Mouse (Mus musculus): Measurements from ENCODE around the gene Ccdc13. TPM values are rescaled to one million over a fixed set of nuclear protein-coding genes. Genes with fewer than 3 reads are reported as not detected.

Gene Ccdc13
- polyA plus RNA-seq (2017; shearing (Covaris generic)) = not detected

GRCm38 (mm10) chr9:121838829-121839621 lies at the start of gene Ccdc13:
Ccdc13 (minus strand) TSS chr9:121839461.

DNA sequence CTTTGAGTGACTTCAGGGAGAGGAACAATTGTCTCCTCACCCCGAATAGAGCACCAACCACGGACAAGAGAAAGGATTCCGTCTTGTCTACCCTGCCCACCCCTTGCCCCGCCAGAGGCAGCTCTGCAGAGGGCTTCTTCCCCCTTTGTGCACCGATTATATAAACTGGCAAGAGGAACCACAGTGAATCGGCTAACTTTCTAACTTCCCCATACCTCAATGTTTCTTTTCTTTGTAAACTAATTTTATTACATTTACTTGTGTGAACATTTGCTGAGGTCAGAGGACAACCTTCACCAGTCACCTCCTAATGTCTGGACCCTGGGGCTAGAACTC lies 18.9 kb upstream of the Ccdc13 start, which contains the start of gene Higd1a:
Gene Higd1a (minus strand): TSS at position 210 of the 336 bp plus-strand sequence.

DNA sequence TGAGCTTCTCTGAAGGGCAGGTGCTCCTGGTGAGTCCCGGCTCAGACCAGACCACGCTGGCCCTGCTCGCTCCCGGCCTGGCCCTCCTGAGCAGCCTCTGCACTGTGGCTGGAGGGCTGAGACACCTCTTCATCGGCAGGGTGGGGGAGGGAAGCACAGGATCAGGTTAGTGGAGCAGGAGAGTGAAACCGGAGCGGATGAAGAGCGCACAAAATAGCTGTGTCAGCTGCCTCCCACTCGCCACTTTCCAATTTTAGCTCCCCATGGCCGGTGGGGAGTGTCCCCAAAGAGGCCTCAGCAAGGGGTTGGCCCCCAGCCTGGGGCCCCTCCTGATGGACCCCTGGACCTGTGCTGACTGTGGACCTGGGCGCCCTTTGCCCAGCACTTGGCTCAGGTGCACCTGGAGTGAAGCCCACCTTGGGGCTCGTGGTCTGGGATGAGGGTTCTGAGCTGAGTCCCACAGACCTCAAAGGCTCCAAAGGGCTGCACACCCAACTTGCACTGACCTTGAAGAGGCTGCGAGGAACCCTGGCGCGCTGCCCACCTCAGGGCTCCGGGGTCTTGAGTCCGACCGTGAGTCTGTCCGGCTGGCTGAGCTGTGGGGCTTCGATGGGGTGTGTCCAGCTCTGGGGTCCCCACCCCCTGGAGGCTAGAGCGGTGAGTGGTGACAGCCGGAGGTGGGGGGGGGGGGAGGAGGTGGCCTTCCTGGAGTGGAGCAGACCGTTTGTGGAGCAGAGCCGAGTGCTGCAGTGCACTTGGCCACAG lies 47.3 kb downstream of the Ccdc13 start, which contains the start of gene Hhatl:
Gene Hhatl (minus strand): TSS at position 751 of the 765 bp plus-strand sequence.

DNA sequence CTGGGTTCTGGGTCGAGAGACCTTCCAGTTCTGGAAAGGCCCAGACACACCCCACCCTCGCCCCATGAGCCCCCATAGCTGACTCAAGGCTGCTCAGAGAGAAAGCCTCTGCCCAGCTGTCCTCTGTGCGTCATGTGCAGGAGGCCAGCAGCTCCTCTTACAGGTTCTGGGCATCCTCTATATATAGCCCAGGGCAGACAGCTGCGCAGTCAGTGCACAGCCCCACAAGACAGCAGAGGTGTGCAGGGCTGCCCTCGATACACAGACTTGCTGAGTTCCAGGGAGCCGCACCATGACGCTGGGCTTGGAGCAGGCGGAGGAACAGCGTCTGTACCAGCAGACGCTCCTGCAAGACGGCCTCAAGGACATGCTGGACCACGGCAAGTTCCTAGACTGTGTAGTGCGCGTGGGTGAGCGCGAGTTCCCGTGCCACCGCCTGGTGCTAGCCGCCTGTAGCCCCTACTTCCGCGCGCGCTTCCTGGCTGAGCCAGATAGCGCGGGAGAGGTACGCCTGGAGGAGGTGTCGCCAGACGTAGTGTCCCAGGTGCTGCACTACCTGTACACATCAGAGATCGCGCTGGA lies 61.7 kb downstream of the Ccdc13 start, which contains the start of gene Klhl40:
Gene Klhl40 (plus strand): TSS at position 124 of the 582 bp plus-strand sequence.

DNA sequence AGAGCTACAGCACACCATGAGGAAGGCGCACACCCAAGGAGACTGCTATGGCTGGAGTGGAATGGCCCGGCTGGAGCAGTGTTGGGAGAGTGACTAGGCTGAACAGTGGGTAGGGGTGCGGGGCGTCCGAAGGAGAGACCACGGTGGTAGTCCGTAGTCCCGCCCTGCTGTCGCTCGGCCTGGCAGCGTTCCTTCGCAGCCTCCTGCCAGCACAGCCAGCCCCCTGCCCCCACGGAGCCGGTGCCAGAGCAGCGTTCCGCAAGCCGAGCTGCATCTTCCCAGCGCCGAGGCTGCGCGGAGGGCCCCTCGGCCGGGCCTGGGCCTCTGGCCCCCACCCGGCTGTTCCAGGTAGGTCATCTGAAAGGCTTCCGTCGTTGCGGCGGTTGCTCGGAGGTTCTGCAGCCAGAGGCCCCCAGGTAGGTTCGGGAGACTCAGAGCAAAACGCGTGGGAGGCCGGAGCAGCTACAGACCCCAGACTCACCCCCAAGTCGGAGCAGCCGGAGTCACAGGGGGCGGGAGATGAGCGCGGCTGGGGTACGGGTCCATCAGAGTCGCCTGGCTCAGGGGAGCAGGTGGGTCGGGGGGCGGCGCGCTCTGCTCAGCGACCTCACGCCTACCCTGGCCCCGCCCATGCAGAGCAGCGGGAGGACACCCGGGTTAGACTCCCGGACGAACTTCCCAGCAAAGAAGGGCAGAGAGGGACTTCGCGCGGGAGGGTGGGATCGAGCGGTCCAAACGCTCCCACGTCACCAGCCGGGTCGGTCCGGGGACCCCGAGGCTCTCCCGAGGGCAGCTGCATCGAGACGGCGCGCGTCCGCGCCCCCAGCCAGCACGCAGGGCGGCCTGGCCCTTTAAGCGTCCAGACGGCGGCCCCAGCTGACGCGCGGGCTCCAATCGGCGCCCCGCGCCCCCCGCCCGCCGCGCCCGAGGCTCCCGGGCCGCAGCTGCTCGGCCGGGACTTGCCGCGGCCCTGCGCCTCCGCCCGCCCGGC lies 79.9 kb downstream of the Ccdc13 start, which contains the start of gene Zfp651:
Gene Zfp651 (plus strand): TSS at position 240 of the 991 bp plus-strand sequence.

Other genes with a start within 250 kb of the Ccdc13 start
- not detected for gene Lyzl4, start 197.4 kb downstream of the Ccdc13 start, polyA plus RNA-seq (2017; shearing (Covaris generic))
- 85.6 TPM for gene Vipr1, start 196.7 kb downstream of the Ccdc13 start, polyA plus RNA-seq (2017; shearing (Covaris generic))
- 41.5 TPM for gene Sec22c, start 134.0 kb downstream of the Ccdc13 start, polyA plus RNA-seq (2017; shearing (Covaris generic))
- gene Ss18l2, start 129.1 kb downstream of the Ccdc13 start, polyA plus RNA-seq (2017; shearing (Covaris generic)) = 21.6 TPM
- gene Nktr, start 120.3 kb downstream of the Ccdc13 start, polyA plus RNA-seq (2017; shearing (Covaris generic)) = 177 TPM
- gene Zfp651, start 80.1 kb downstream of the Ccdc13 start, polyA plus RNA-seq (2017; shearing (Covaris generic)) = not detected
- gene Klhl40, start 61.9 kb downstream of the Ccdc13 start, polyA plus RNA-seq (2017; shearing (Covaris generic)) = not detected
- gene Hhatl, start 47.0 kb downstream of the Ccdc13 start, polyA plus RNA-seq (2017; shearing (Covaris generic)) = not detected
- 79.7 TPM for gene Higd1a, start 18.9 kb upstream of the Ccdc13 start, polyA plus RNA-seq (2017; shearing (Covaris generic))
- not detected for gene Ackr2, start 58.9 kb upstream of the Ccdc13 start, polyA plus RNA-seq (2017; shearing (Covaris generic))
- gene Cyp8b1, start 76.8 kb upstream of the Ccdc13 start, polyA plus RNA-seq (2017; shearing (Covaris generic)) = not detected
- gene Fam198a, start 111.5 kb upstream of the Ccdc13 start, polyA plus RNA-seq (2017; shearing (Covaris generic)) = not detected
- gene Pomgnt2, start 157.6 kb upstream of the Ccdc13 start, polyA plus RNA-seq (2017; shearing (Covaris generic)) = 0.30 TPM

Measured in naive thymus-derived CD4-positive, alpha-beta T cell, adult 5 months (primary cell).